Mouse (Mus musculus) myocyte (in vitro differentiated cells): Measurements from ENCODE around the gene Gnai1. TPM values are rescaled to one million over a fixed set of nuclear protein-coding genes. Genes with fewer than 3 reads are reported as not detected.
A peak's percentile ranks its signal among the peaks of the same experiment; 100 is the strongest.

Experiments used
- H3K27me3 ChIP-seq: one replicate; pipeline ENCODE4 v1.6.1; 2011; ENCODE audit not compliant: control insufficient read depth, insufficient read depth, insufficient read length
- H3K36me3 ChIP-seq: one replicate; pipeline ENCODE4 v1.6.1; 2011; ENCODE audit not compliant: control insufficient read depth, insufficient read depth
- H3K4me2 ChIP-seq: one replicate; pipeline ENCODE4 v1.6.1; 2011; ENCODE audit warnings: low read depth, control low read depth
- H3K4me3 ChIP-seq: one replicate; pipeline ENCODE4 v1.5.1; 2011; ENCODE audit warnings: mild to moderate bottlenecking, control low read depth, moderate library complexity
- H3K79me2 ChIP-seq: one replicate; pipeline ENCODE4 v1.6.1; 2011; ENCODE audit not compliant: control insufficient read depth, insufficient read depth
- H3ac ChIP-seq: one replicate; pipeline ENCODE4 v1.6.1; 2011; ENCODE audit not compliant: control insufficient read depth, insufficient read length
- CEBPB ChIP-seq: IDR thresholded peaks from 2 replicates; pipeline ENCODE4 v1.6.1; 2011; ENCODE audit warnings: mild to moderate bottlenecking, moderate library complexity; ENCODE audit not compliant: poor library complexity, insufficient read depth, severe bottlenecking
- E2F4 ChIP-seq: IDR thresholded peaks from one replicate; pipeline ENCODE4 v1.6.1; 2011; ENCODE audit warnings: mild to moderate bottlenecking, control low read depth, moderate library complexity; ENCODE audit not compliant: insufficient read depth
- MAX ChIP-seq: IDR thresholded peaks from one replicate; pipeline ENCODE4 v1.6.1; 2011; ENCODE audit warnings: low read depth, mild to moderate bottlenecking, control low read depth
- MYOD1 ChIP-seq, 3 experiments: IDR thresholded peaks; one replicate each; pipeline ENCODE4 v1.6.1; 2011; ENCODE audit warnings: control low read depth in 2 of 3, low read depth in 2 of 3, mild to moderate bottlenecking in 2 of 3, moderate library complexity in 1 of 3; ENCODE audit not compliant: insufficient read length in 2 of 3, control insufficient read depth in 1 of 3
- MYOG ChIP-seq, 3 experiments: IDR thresholded peaks; one replicate each; pipeline ENCODE4 v1.6.1; 2011; ENCODE audit warnings: control low read depth in 2 of 3, low read depth in 2 of 3, mild to moderate bottlenecking in 2 of 3; ENCODE audit not compliant: insufficient read length in 2 of 3, control insufficient read depth in 1 of 3, insufficient read depth in 1 of 3
- POLR2A ChIP-seq: IDR thresholded peaks from one replicate; pipeline ENCODE4 v1.6.1; 2011; ENCODE audit warnings: low read depth, mild to moderate bottlenecking, control low read depth, moderate library complexity; ENCODE audit not compliant: insufficient read length
- POLR2AphosphoS2 ChIP-seq: IDR thresholded peaks from one replicate; pipeline ENCODE4 v1.6.1; 2011; ENCODE audit warnings: low read depth, control low read depth; ENCODE audit not compliant: insufficient read length
- REST ChIP-seq: IDR thresholded peaks from one replicate; pipeline ENCODE4 v1.6.1; 2011; ENCODE audit warnings: mild to moderate bottlenecking, control low read depth, moderate library complexity; ENCODE audit not compliant: insufficient read depth, insufficient read length
- SRF ChIP-seq: IDR thresholded peaks from one replicate; pipeline ENCODE4 v1.6.1; 2011; ENCODE audit warnings: low read depth; ENCODE audit not compliant: control insufficient read depth, insufficient read length
- TCF12 ChIP-seq: IDR thresholded peaks from one replicate; pipeline ENCODE4 v1.6.1; 2011; ENCODE audit warnings: mild to moderate bottlenecking, control low read depth; ENCODE audit not compliant: poor library complexity, insufficient read depth, severe bottlenecking
- TCF3 ChIP-seq: IDR thresholded peaks from one replicate; pipeline ENCODE4 v1.6.1; 2011; ENCODE audit warnings: low read depth, control low read depth; ENCODE audit not compliant: insufficient read length
- USF1 ChIP-seq: IDR thresholded peaks from one replicate; pipeline ENCODE4 v1.6.1; 2011; ENCODE audit warnings: low read depth, mild to moderate bottlenecking, control low read depth, moderate library complexity
- polyA plus RNA-seq: library from polyadenylated mRNA; unstranded; fragments of >200 nt; fragmentation: generic; extraction: Trizol; gene quantifications from one replicate; pipeline ENCODE4 v1.2.1, GENCODE M21; 2012; ENCODE audit warnings: missing spikeins

Gene Gnai1
- 4.5 TPM for polyA plus RNA-seq

- peak in 2 of 3 experiments; percentile 18 to 35 for TF ChIP-seq MYOD1 (IDR thresholded peaks at IDR 0.05; ENCODE audit: control insufficient read depth in 1 of 3, insufficient read length in 2 of 3, low read depth in 2 of 3)
- peak; percentile 36 for TF ChIP-seq POLR2A
- TF ChIP-seq MAX: no peak
- TF ChIP-seq USF1: no peak
- TF ChIP-seq REST: no peak
- TF ChIP-seq E2F4: no peak
- TF ChIP-seq TCF3: no peak
- TF ChIP-seq POLR2AphosphoS2: no peak
- TF ChIP-seq MYOG (IDR thresholded peaks at IDR 0.05; ENCODE audit: control insufficient read depth in 1 of 3, insufficient read depth in 1 of 3, insufficient read length in 2 of 3, low read depth in 2 of 3): peak in 1 of 3 experiments; percentile 35
- no peak for TF ChIP-seq TCF12
- no peak for TF ChIP-seq CEBPB
- Histone ChIP-seq H3ac (peak within 1 kb of the TSS; percentile 95), H3K36me3 (no peaks in the 10 kb centered on the region), H3K27me3 (no peaks in the 10 kb centered on the region), H3K4me2 (peak within 1 kb of the TSS; percentile 80), H3K79me2 (peaks cover 7% of the 10 kb centered on the region), H3K4me3 (peak within 1 kb of the TSS; percentile 34)
Measured at GRCm38 (mm10) chr5:18360281-18360819, at the start of gene Gnai1. Gene Gnai1 (minus strand): TSS chr5:18360355.

- H3K27me3 ChIP-seq: no peaks in the 10 kb centered on the region
- no peaks in the 10 kb centered on the region for H3K79me2 ChIP-seq
- H3ac ChIP-seq: no peak overlapping the region
- H3K36me3 ChIP-seq: no peaks in the 10 kb centered on the region
- H3K4me3 ChIP-seq: no peak overlapping the region
- no peak overlapping the region for H3K4me2 ChIP-seq
- TF ChIP-seq MAX: no peak
- TF ChIP-seq USF1: no peak
- TF ChIP-seq CEBPB: no peak
- no peak for TF ChIP-seq MYOG (IDR thresholded peaks at IDR 0.05; ENCODE audit: control insufficient read depth in 1 of 3, insufficient read depth in 1 of 3, insufficient read length in 2 of 3, low read depth in 2 of 3)
- no peak for TF ChIP-seq REST
- no peak for TF ChIP-seq TCF3
- no peak for TF ChIP-seq POLR2AphosphoS2
- no peak for TF ChIP-seq SRF
- TF ChIP-seq TCF12: no peak
- no peak for TF ChIP-seq POLR2A
- no peak for TF ChIP-seq MYOD1 (IDR thresholded peaks at IDR 0.05; ENCODE audit: control insufficient read depth in 1 of 3, insufficient read length in 2 of 3, low read depth in 2 of 3)
- TF ChIP-seq E2F4: no peak
Measured at GRCm38 (mm10) chr5:18367864-18368263, 7.7 kb upstream of the Gnai1 start.

- H3K36me3 ChIP-seq: no peaks in the 10 kb centered on the region
- no peaks in the 10 kb centered on the region for H3K27me3 ChIP-seq
- TF ChIP-seq USF1: no peak
- no peak for TF ChIP-seq E2F4
- no peak for TF ChIP-seq MYOG (IDR thresholded peaks at IDR 0.05; ENCODE audit: control insufficient read depth in 1 of 3, insufficient read depth in 1 of 3, insufficient read length in 2 of 3, low read depth in 2 of 3)
- TF ChIP-seq POLR2AphosphoS2: no peak
- no peak for TF ChIP-seq MAX
- TF ChIP-seq CEBPB: no peak
- no peak for TF ChIP-seq TCF12
- no peak for TF ChIP-seq REST
- no peak for TF ChIP-seq SRF
- no peak for TF ChIP-seq TCF3
- no peak for TF ChIP-seq POLR2A
- no peak overlapping the region for H3K4me2 ChIP-seq
- H3K79me2 ChIP-seq: no peaks in the 10 kb centered on the region
- H3ac ChIP-seq: no peak overlapping the region
- no peak overlapping the region for H3K4me3 ChIP-seq
Measured at GRCm38 (mm10) chr5:18365460-18365859, 5.3 kb upstream of the Gnai1 start.

- H3K79me2 ChIP-seq: peaks cover 7% of the 10 kb centered on the region
- H3K27me3 ChIP-seq: no peaks in the 10 kb centered on the region
- no peak for TF ChIP-seq TCF3
- no peak overlapping the region for H3K4me3 ChIP-seq
- H3K36me3 ChIP-seq: no peaks in the 10 kb centered on the region
- no peak overlapping the region for H3ac ChIP-seq
- no peak overlapping the region for H3K4me2 ChIP-seq
Measured at GRCm38 (mm10) chr5:18360956-18361355, 801 bp upstream of the Gnai1 start.
